Mouse (Mus musculus) spleen, adult 2 months (tissue): ENCODE results near the gene Tnfrsf13c.

Experiments
- CTCF ChIP-seq: fragments of 200-500 bp; IDR thresholded peaks from 2 replicates; pipeline ENCODE4 v1.5.1; 2011; ENCODE audit warnings: mild to moderate bottlenecking, inconsistent platforms; ENCODE audit not compliant: insufficient read depth, insufficient read length, insufficient replicate concordance; ENCODE audit errors: extremely low read depth
- POLR2A ChIP-seq: fragments of 200-500 bp; IDR thresholded peaks from 2 replicates; pipeline ENCODE4 v1.6.1; 2011; ENCODE audit warnings: low read depth, low read length, inconsistent platforms

GRCm38 (mm10) chr15:82232651-82233050, 8.5 kb upstream of the Tnfrsf13c start:
- no peak for TF ChIP-seq POLR2A
- no peak for TF ChIP-seq CTCF
